Mouse (Mus musculus): ENCODE data around the gene Gm28051. TPM values are rescaled to one million over a fixed set of nuclear protein-coding genes. Genes with fewer than 3 reads are reported as not detected.
A peak's percentile ranks its signal among the peaks of the same experiment; 100 is the strongest.

The Gm28051 gene
- total RNA-seq, 2 experiments from 2014 or later = not detected

- DNase-seq = peak; percentile 78 to 79
- intact Hi-C loops (cut with DNase I) = no loop called here
Observed at GRCm38 (mm10) chr12:102743589-102744574, 13.7 kb downstream of the Gm28051 start, which contains the start of the genes Moap1 and Tmem251. Moap1 (minus strand) TSS chr12:102743661. Tmem251 (plus strand) TSS chr12:102743762.

- intact Hi-C loops (cut with DNase I) = no loop called here
- peak in 1 of 2 experiments; percentile 28 for DNase-seq
Observed at GRCm38 (mm10) chr12:102743036-102743588, 14.5 kb downstream of the Gm28051 start.

- intact Hi-C loops (cut with DNase I) = no loop called here
- no peak for DNase-seq
Observed at GRCm38 (mm10) chr12:102742056-102742455, 15.5 kb downstream of the Gm28051 start.

- DNase-seq = no peak
- intact Hi-C loops (cut with DNase I) = loop anchor here (2.0 kb wide), 1 partner anchor 325 kb away; no protein-coding TSS in a partner anchor
Observed at GRCm38 (mm10) chr12:102740285-102740684, 17.3 kb downstream of the Gm28051 start.

GRCm38 (mm10) chr12:102739096-102739495 is 18.5 kb downstream of the Gm28051 start:
- no peak for DNase-seq

GRCm38 (mm10) chr12:102733381-102733780 is 24.2 kb downstream of the Gm28051 start:
- peak; percentile 45 to 54 for DNase-seq
- intact Hi-C loops (cut with DNase I) = no loop called here

More at GRCm38 (mm10) chr12:102739096-102739495, 18.5 kb downstream of the Gm28051 start:
- intact Hi-C loops (cut with DNase I) = no loop called here

GRCm38 (mm10) chr12:102730798-102731619 is 26.6 kb downstream of the Gm28051 start:
- no peak for DNase-seq
- intact Hi-C loops (cut with DNase I) = no loop called here

GRCm38 (mm10) chr12:102729855-102730797 is 27.4 kb downstream of the Gm28051 start:
- peak in 1 of 2 experiments; percentile 23 for DNase-seq
- intact Hi-C loops (cut with DNase I) = no loop called here

- no peak for DNase-seq
- intact Hi-C loops (cut with DNase I) = no loop called here
Observed at GRCm38 (mm10) chr12:102725761-102726175, 31.8 kb downstream of the Gm28051 start.

- intact Hi-C loops (cut with DNase I) = no loop called here
- DNase-seq = no peak
Observed at GRCm38 (mm10) chr12:102725146-102725545, 32.4 kb downstream of the Gm28051 start.

GRCm38 (mm10) chr12:102723861-102724260 is 33.7 kb downstream of the Gm28051 start:
- DNase-seq = no peak
- intact Hi-C loops (cut with DNase I) = no loop called here

- intact Hi-C loops (cut with DNase I) = no loop called here
- no peak for DNase-seq
Observed at GRCm38 (mm10) chr12:102722966-102723365, 34.6 kb downstream of the Gm28051 start.

- intact Hi-C loops (cut with DNase I) = no loop called here
Observed at GRCm38 (mm10) chr12:102722451-102722850, 35.1 kb downstream of the Gm28051 start.

GRCm38 (mm10) chr12:102719552-102720315 is 37.8 kb downstream of the Gm28051 start:
- intact Hi-C loops (cut with DNase I) = loop anchor here (5.0 kb wide), 2 partner anchors 192 to 217 kb away; no protein-coding TSS in a partner anchor
- DNase-seq = no peak

More at GRCm38 (mm10) chr12:102722451-102722850, 35.1 kb downstream of the Gm28051 start:
- no peak for DNase-seq

- intact Hi-C loops (cut with DNase I) = loop anchor here (5.0 kb wide), 2 partner anchors 188 to 213 kb away; no protein-coding TSS in a partner anchor
Observed at GRCm38 (mm10) chr12:102714654-102715395, 42.7 kb downstream of the Gm28051 start.

GRCm38 (mm10) chr12:102714116-102714515 is 43.4 kb downstream of the Gm28051 start:
- DNase-seq = no peak
- intact Hi-C loops (cut with DNase I) = no loop called here

More at GRCm38 (mm10) chr12:102714654-102715395, 42.7 kb downstream of the Gm28051 start:
- DNase-seq = no peak

GRCm38 (mm10) chr12:102713153-102713865 is 44.3 kb downstream of the Gm28051 start:
- no peak for DNase-seq
- intact Hi-C loops (cut with DNase I) = no loop called here
